Mouse (Mus musculus) small intestine, adult 2 months (tissue): ENCODE results near the gene Pxk.

Experiments used
- CTCF ChIP-seq: fragments of 200-500 bp; IDR thresholded peaks from 2 replicates; pipeline ENCODE4 v1.5.1; 2012; ENCODE audit warnings: low read depth, mild to moderate bottlenecking, control low read depth, inconsistent platforms, low read length, moderate library complexity, mixed read lengths; ENCODE audit not compliant: insufficient replicate concordance, insufficient read length; ENCODE audit errors: extremely low read depth
- POLR2A ChIP-seq: fragments of 200-500 bp; IDR thresholded peaks from 2 replicates; pipeline ENCODE4 v1.6.1; 2012; ENCODE audit warnings: low read depth, mild to moderate bottlenecking, control low read depth, inconsistent platforms, low read length, moderate library complexity

DNA sequence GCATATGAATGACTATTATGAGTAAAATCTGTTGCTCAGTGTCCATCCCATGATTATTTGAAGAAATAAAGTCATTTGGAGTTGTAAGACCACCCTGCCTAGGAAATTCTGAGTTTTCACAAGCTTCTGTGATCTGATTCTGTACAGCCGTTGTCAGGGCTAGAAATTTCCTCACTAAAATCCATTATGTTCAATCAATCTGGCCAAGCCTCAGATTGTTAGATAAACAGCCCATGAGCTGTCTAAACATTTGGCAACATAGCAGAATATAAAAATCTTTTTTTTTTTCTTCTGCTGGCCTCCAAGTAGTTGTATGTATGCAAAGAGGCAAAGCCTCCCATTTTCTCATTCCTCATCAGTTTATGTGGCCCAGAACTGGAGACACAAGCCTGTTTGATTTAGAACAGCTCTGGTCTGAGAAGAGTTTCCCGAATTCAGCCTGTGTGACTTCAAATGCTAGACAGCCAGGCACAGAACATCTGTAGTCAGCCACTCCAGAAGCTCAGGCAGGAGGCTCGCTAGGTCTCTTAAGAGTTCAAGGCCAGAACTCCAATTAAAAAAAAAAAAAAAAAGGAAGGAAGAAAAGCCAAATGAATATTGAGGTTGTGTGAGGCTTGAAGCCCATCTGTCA is 3.0 kb upstream of the Pxk start:
- TF ChIP-seq CTCF (no peak), POLR2A (no peak)
